In the genomic region with DNA sequence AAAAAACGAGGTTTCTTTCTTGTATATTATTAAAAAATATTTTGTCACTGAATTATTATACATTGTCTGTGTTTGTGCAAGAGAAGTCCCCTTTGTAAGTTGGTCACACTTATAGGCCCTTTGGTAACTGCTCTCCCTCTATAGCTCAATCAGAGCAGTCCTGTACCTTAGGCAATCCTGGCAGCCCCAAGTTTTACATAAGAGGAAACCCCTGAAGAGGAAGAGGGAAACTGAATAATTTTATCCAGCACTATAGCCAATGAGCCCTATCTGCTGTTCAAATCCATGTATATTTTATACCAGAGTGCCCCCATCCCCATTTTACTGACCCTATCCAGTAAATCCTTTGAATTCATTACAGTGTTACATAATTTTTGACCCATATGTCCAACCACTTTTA, we compare ENCODE assay signal across 10 mouse cellular contexts. TPM values are rescaled to one million over a fixed set of nuclear protein-coding genes. Genes with fewer than 3 reads are reported as not detected.
DNase-seq lines count a peak whose midpoint lies in the region; ATAC-seq and TF ChIP-seq lines count a peak whose summit lies in the region.
"Had no signal": no experiment of that assay in that cellular context is flagged by ENCODE, and none has a peak within 500 bp of the region (broad histone marks: within the 10 kb centered on the region; RNA-seq: fewer than 3 reads in every experiment).

No protein-coding gene starts in this region.

- H3K9me3 ChIP-seq in lung, embryonic 14.5 days (ENCODE audit: low read depth, low read length), result no peaks in the 10 kb centered on the region
- H3K9me3 ChIP-seq in hindbrain, embryonic 15.5 days, result no peaks in the 10 kb centered on the region

- no peak overlapping the region for H3ac ChIP-seq in myocyte (ENCODE audit: control insufficient read depth, insufficient read length)

- H3K79me2 ChIP-seq in myocyte (ENCODE audit: control insufficient read depth, insufficient read depth), result peaks cover 47% of the 10 kb centered on the region

- DNase-seq in gastrocnemius, adult 2 months, result no peak
- DNase-seq in gastrocnemius, postnatal 25 days, result no peak
- peak; percentile 28 for DNase-seq in lung, embryonic 14.5 days
- no peak for DNase-seq in lung, adult 18-20 months
- no peak for DNase-seq in gastrocnemius, postnatal 14 days
- DNase-seq in cerebellum, postnatal 10 days, result no peak
- DNase-seq: cerebellum, adult 18-20 months; thymus, adult 2 months had no signal

- H3K4me3 ChIP-seq in gastrocnemius, adult 2 months, result peak overlapping the region; percentile 98
- H3K4me3 ChIP-seq in lung, embryonic 14.5 days (ENCODE audit: low read depth, low read length), result peak overlapping the region; percentile 11
- 0 out of 2 replicates have a peak overlapping the region, but pooled peaks have one; percentile 18 for H3K4me3 ChIP-seq in hindbrain, embryonic 15.5 days
- peak overlapping the region; percentile 25 for H3K4me3 ChIP-seq in myocyte

- intact Hi-C loops in gastrocnemius, adult 2 months (cut with DNase I), result loop anchor here (2.0 kb wide), 1 partner anchor 68 kb away; no protein-coding TSS in a partner anchor
- intact Hi-C loops in gastrocnemius, postnatal 14 days (cut with DNase I; ENCODE audit: low total_unique reads), result loop anchor here (10.0 kb wide), 2 partner anchors 74 to 424 kb away; no protein-coding TSS in a partner anchor

- H3K36me3 ChIP-seq in lung, embryonic 14.5 days (ENCODE audit: insufficient read depth), result no peaks in the 10 kb centered on the region
- no peaks in the 10 kb centered on the region for H3K36me3 ChIP-seq in hindbrain, embryonic 15.5 days
- H3K36me3 ChIP-seq in myocyte (ENCODE audit: control insufficient read depth, insufficient read depth), result no peaks in the 10 kb centered on the region

- no peak for TF ChIP-seq POLR2A in myocyte (IDR thresholded peaks at IDR 0.05; ENCODE audit: insufficient read length, low read depth)

- TF ChIP-seq CTCF in gastrocnemius, adult 2 months (IDR thresholded peaks at IDR 0.05), result no peak
- no peak for TF ChIP-seq CTCF in lung, embryonic 14.5 days (IDR thresholded peaks at IDR 0.05; ENCODE audit: low read depth)

- H3K9ac ChIP-seq in lung, embryonic 14.5 days, result no peak overlapping the region
- H3K9ac ChIP-seq in hindbrain, embryonic 15.5 days, result peak overlapping the region; percentile 37; the same call in 1 of the 2 replicates

- H3K27me3 ChIP-seq in lung, embryonic 14.5 days (ENCODE audit: insufficient read depth, low read length), result no peaks in the 10 kb centered on the region
- H3K27me3 ChIP-seq in hindbrain, embryonic 15.5 days, result no peaks in the 10 kb centered on the region
- no peaks in the 10 kb centered on the region for H3K27me3 ChIP-seq in myocyte (ENCODE audit: control insufficient read depth, insufficient read depth, insufficient read length)

- ATAC-seq in lung, embryonic 14.5 days (ENCODE audit: insufficient read depth), result no peak
- no peak for ATAC-seq in hindbrain, embryonic 15.5 days (ENCODE audit: low FRiP score, low read depth)

- whole genome bisulfite sequencing in lung, embryonic 14.5 days, result 35% methylated on average over 1 of the region's 1 CpGs
- WGBS in hindbrain, embryonic 15.5 days, result 16% methylated on average over 1 of the region's 1 CpGs

- peak overlapping the region; percentile 51 for H3K4me2 ChIP-seq in lung, embryonic 14.5 days
- peak overlapping the region; percentile 53 for H3K4me2 ChIP-seq in hindbrain, embryonic 15.5 days
- peak overlapping the region; percentile 61 for H3K4me2 ChIP-seq in myocyte (ENCODE audit: low read depth)

- H3K4me1 ChIP-seq in lung, embryonic 14.5 days (ENCODE audit: insufficient read depth), result peaks cover 11% of the 10 kb centered on the region
- H3K4me1 ChIP-seq in hindbrain, embryonic 15.5 days (replicated peaks), result peaks cover 26% of the 10 kb centered on the region

- H3K27ac ChIP-seq in gastrocnemius, adult 2 months, result peak overlapping the region; percentile 97
- H3K27ac ChIP-seq in lung, embryonic 14.5 days (ENCODE audit: low read depth), result no peak overlapping the region
- H3K27ac ChIP-seq in hindbrain, embryonic 15.5 days (replicated peaks), result peak overlapping the region; percentile 48

TF ChIP-seq in myocyte, 11 proteins besides CTCF, POLR2A, EP300 and RAD21:
- TF ChIP-seq TCF12 (IDR thresholded peaks at IDR 0.05; ENCODE audit: insufficient read depth, poor library complexity, severe bottlenecking) (no peak), MYOD1 (IDR thresholded peaks at IDR 0.05; ENCODE audit: control insufficient read depth in 1 of 3, insufficient read length in 2 of 3, low read depth in 2 of 3) (no peak), SRF (IDR thresholded peaks at IDR 0.05; ENCODE audit: control insufficient read depth, insufficient read length, low read depth) (no peak), CEBPB (IDR thresholded peaks at IDR 0.05; ENCODE audit: insufficient read depth, poor library complexity, severe bottlenecking) (no peak), MYOG (IDR thresholded peaks at IDR 0.05; ENCODE audit: control insufficient read depth in 1 of 3, insufficient read depth in 1 of 3, insufficient read length in 2 of 3, low read depth in 2 of 3) (no peak), E2F4 (IDR thresholded peaks at IDR 0.05; ENCODE audit: insufficient read depth) (no peak), TCF3 (IDR thresholded peaks at IDR 0.05; ENCODE audit: insufficient read length, low read depth) (no peak), USF1 (IDR thresholded peaks at IDR 0.05; ENCODE audit: low read depth) (no peak), REST (IDR thresholded peaks at IDR 0.05; ENCODE audit: insufficient read depth, insufficient read length) (no peak), POLR2AphosphoS2 (IDR thresholded peaks at IDR 0.05; ENCODE audit: insufficient read length, low read depth) (no peak), MAX (IDR thresholded peaks at IDR 0.05; ENCODE audit: low read depth) (no peak)

RNA-seq across cellular contexts. Expression of a gene that starts 1.4 kb away (rescaled TPM):
- 100 to 1,000 TPM; 236 to 397 TPM for total RNA-seq in gastrocnemius, adult 2 months (2021)
- 100 to 1,000 TPM; 235 to 264 TPM for total RNA-seq in gastrocnemius, postnatal 25 days (2021)
- polyA plus RNA-seq in lung, embryonic 14.5 days (2014; fragmentation: Nextera tagmentation; extraction: Ambion mirVana), result 49.7 and 50.0 TPM in 2 replicates
- 45.3 and 47.2 TPM in 2 replicates for polyA plus RNA-seq in hindbrain, embryonic 15.5 days (2015; fragmentation: Nextera tagmentation; extraction: Ambion mirVana)
- polyA plus RNA-seq in myocyte (2012; fragmentation: generic; extraction: Trizol), result 85.6 TPM
- 100 to 1,000 TPM; 209 to 220 TPM for total RNA-seq in gastrocnemius, postnatal 14 days (2021)

Comparison
In these comparisons a context has a peak if more than half of its experiments do, and no peak if none do; other contexts are left out.
1. H3K4me3 ChIP-seq: peak in every context shown above with its lines; median percentile 98 in gastrocnemius, adult 2 months; 25 in myocyte; 18 in hindbrain, embryonic 15.5 days; 11 in lung, embryonic 14.5 days.